In genomic region chr1:44042555-44042915, GRCm38 (mm10) we compare ENCODE assay signal across 9 mouse cellular contexts. TPM values are rescaled to one million over a fixed set of nuclear protein-coding genes. Genes with fewer than 3 reads are reported as not detected.
DNase-seq lines count a peak whose midpoint lies in the region; ATAC-seq lines count a peak whose summit lies in the region.
"Had no signal": no experiment of that assay in that cellular context is flagged by ENCODE, and none has a peak within 500 bp of the region (broad histone marks: within the 10 kb centered on the region; RNA-seq: fewer than 3 reads in every experiment).

No protein-coding gene starts in this region.

- no peaks in the 10 kb centered on the region for H3K36me3 ChIP-seq in kidney, embryonic 14.5 days (ENCODE audit: control insufficient read depth, insufficient read depth, low read length)
- H3K36me3 ChIP-seq in hindbrain, embryonic 16.5 days (ENCODE audit: control insufficient read depth, insufficient read depth, low read length) = no peaks in the 10 kb centered on the region
- H3K36me3 ChIP-seq in midbrain, embryonic 15.5 days (replicated peaks) = no peaks in the 10 kb centered on the region

- H3K4me3 ChIP-seq in kidney, embryonic 14.5 days (ENCODE audit: low read length) = peak overlapping the region; percentile 48
- H3K4me3 ChIP-seq in hindbrain, embryonic 16.5 days (ENCODE audit: low read length) = peak overlapping the region; percentile 45
- peak overlapping the region; percentile 50 for H3K4me3 ChIP-seq in midbrain, embryonic 15.5 days

- H3K4me1 ChIP-seq in kidney, embryonic 14.5 days (ENCODE audit: control insufficient read depth, insufficient read depth, low read length) = no peaks in the 10 kb centered on the region
- no peaks in the 10 kb centered on the region; the same call in 1 of the 2 replicates for H3K4me1 ChIP-seq in hindbrain, embryonic 16.5 days (ENCODE audit: control insufficient read depth, insufficient read depth, low read depth, low read length)
- H3K4me1 ChIP-seq in midbrain, embryonic 15.5 days = peaks cover 4% of the 10 kb centered on the region; the same call in 1 of the 2 replicates

- no peaks in the 10 kb centered on the region for H3K9me3 ChIP-seq in kidney, embryonic 14.5 days (ENCODE audit: control insufficient read depth, low read length)
- no peaks in the 10 kb centered on the region for H3K9me3 ChIP-seq in hindbrain, embryonic 16.5 days (ENCODE audit: control insufficient read depth, low read length)
- no peaks in the 10 kb centered on the region for H3K9me3 ChIP-seq in midbrain, embryonic 15.5 days

- H3K27me3 ChIP-seq in kidney, embryonic 14.5 days (ENCODE audit: control insufficient read depth, insufficient read depth, low read length) = no peaks in the 10 kb centered on the region
- no peaks in the 10 kb centered on the region for H3K27me3 ChIP-seq in hindbrain, embryonic 16.5 days (replicated peaks; ENCODE audit: control insufficient read depth, insufficient read depth, low read length)
- H3K27me3 ChIP-seq in midbrain, embryonic 15.5 days (replicated peaks) = no peaks in the 10 kb centered on the region

- H3K9ac ChIP-seq in kidney, embryonic 14.5 days (ENCODE audit: low read depth, low read length) = peak overlapping the region; percentile 60; the same call in 1 of the 2 replicates
- H3K9ac ChIP-seq in hindbrain, embryonic 16.5 days (ENCODE audit: low read depth, low read length) = peak overlapping the region; percentile 64
- peak overlapping the region; percentile 54 for H3K9ac ChIP-seq in midbrain, embryonic 15.5 days

- no peak for DNase-seq in kidney, adult 11 months
- DNase-seq in gastrocnemius, postnatal 14 days = no peak
- no peak for DNase-seq in frontal cortex, postnatal 36 days (ENCODE audit: low spot score in 2 of 2)

- 1% methylated on average over 6 of the region's 6 CpGs for WGBS in kidney, embryonic 14.5 days
- WGBS in hindbrain, embryonic 16.5 days = 3% methylated on average over 6 of the region's 6 CpGs
- 3% methylated on average over 6 of the region's 6 CpGs for WGBS in midbrain, embryonic 15.5 days

- intact Hi-C loops in gastrocnemius, postnatal 14 days (cut with DNase I; ENCODE audit: low total_unique reads) = no loop called here

- H3K4me2 ChIP-seq in kidney, embryonic 14.5 days (replicated peaks; ENCODE audit: low read depth, low read length) = peak overlapping the region; percentile 78
- peak overlapping the region; percentile 72 for H3K4me2 ChIP-seq in hindbrain, embryonic 16.5 days (ENCODE audit: low read length)
- peak overlapping the region; percentile 78 for H3K4me2 ChIP-seq in midbrain, embryonic 15.5 days

- peak; percentile 61 for ATAC-seq in kidney, embryonic 14.5 days (ENCODE audit: low FRiP score, low TSS enrichment)
- ATAC-seq in common myeloid progenitor, adult 5-6 weeks (replicated peaks; ENCODE audit: low read depth, poor library complexity, severe bottlenecking) = peak; percentile 40
- ATAC-seq in hindbrain, embryonic 16.5 days = peak; percentile 81; the same call in 1 of the 2 replicates
- peak; percentile 85 for ATAC-seq in midbrain, embryonic 15.5 days (replicated peaks)
- no peak; the same call in 1 of the 2 replicates for ATAC-seq in megakaryocyte-erythroid progenitor cell, adult 5-6 weeks (replicated peaks; ENCODE audit: low FRiP score, low TSS enrichment, poor library complexity, severe bottlenecking)

- H3K27ac ChIP-seq in kidney, embryonic 14.5 days (ENCODE audit: low read depth, low read length) = no peak overlapping the region
- H3K27ac ChIP-seq in hindbrain, embryonic 16.5 days (ENCODE audit: low read depth, low read length) = peak overlapping the region; percentile 18; the same call in 1 of the 2 replicates
- peak overlapping the region; percentile 53; the same call in 1 of the 2 replicates for H3K27ac ChIP-seq in midbrain, embryonic 15.5 days

RNA-seq across cellular contexts. Expression of gene Gm8251, which starts 19.2 kb away (rescaled TPM):
- polyA plus RNA-seq in kidney, embryonic 14.5 days (2014; fragmentation: Nextera tagmentation; extraction: Ambion mirVana) = 0.09 and 0.14 TPM in 2 replicates
- 0.82 and 1.1 TPM in 2 replicates for total RNA-seq in common myeloid progenitor, adult 5-6 weeks (2017)
- polyA plus RNA-seq in hindbrain, embryonic 16.5 days (2015; fragmentation: Nextera tagmentation; extraction: Ambion mirVana) = 0.04 TPM in 1 of 2 replicates, not detected in the other
- 0.04 and 0.12 TPM in 2 replicates for polyA plus RNA-seq in midbrain, embryonic 15.5 days (2015; fragmentation: Nextera tagmentation; extraction: Ambion mirVana)
- total RNA-seq in megakaryocyte-erythroid progenitor cell, adult 5-6 weeks (2014; fragmentation: Nextera tagmentation) = 0.72 and 0.82 TPM in 2 replicates
- total RNA-seq in megakaryocyte-erythroid progenitor cell, adult 5-6 weeks (2017) = 0.19 and 0.46 TPM in 2 replicates
- total RNA-seq in gastrocnemius, postnatal 14 days (2021) = not detected
- polyA plus RNA-seq: gonadal fat pad, adult 2 months had no signal

RNA-seq across cellular contexts. Expression of gene Mettl21c, which starts 22.7 kb away (rescaled TPM):
- 0.41 and 0.43 TPM in 2 replicates for polyA plus RNA-seq in kidney, embryonic 14.5 days (2014; fragmentation: Nextera tagmentation; extraction: Ambion mirVana)
- total RNA-seq in common myeloid progenitor, adult 5-6 weeks (2017) = 0.32 TPM in 1 of 2 replicates, not detected in the other
- 1.2 and 1.8 TPM in 2 replicates for polyA plus RNA-seq in hindbrain, embryonic 16.5 days (2015; fragmentation: Nextera tagmentation; extraction: Ambion mirVana)
- polyA plus RNA-seq in midbrain, embryonic 15.5 days (2015; fragmentation: Nextera tagmentation; extraction: Ambion mirVana) = 1.9 and 2.4 TPM in 2 replicates
- total RNA-seq in megakaryocyte-erythroid progenitor cell, adult 5-6 weeks (2014; fragmentation: Nextera tagmentation) = not detected in 2 replicates
- 0.66 TPM in 1 of 2 replicates, not detected in the other for total RNA-seq in megakaryocyte-erythroid progenitor cell, adult 5-6 weeks (2017)
- total RNA-seq in gastrocnemius, postnatal 14 days (2021) = 10 to 100 TPM; 53.9 to 62.2 TPM

RNA-seq across cellular contexts. Expression of gene Tex30, which starts 59.7 kb away (rescaled TPM):
- polyA plus RNA-seq in kidney, embryonic 14.5 days (2014; fragmentation: Nextera tagmentation; extraction: Ambion mirVana) = 104 and 122 TPM in 2 replicates
- total RNA-seq in common myeloid progenitor, adult 5-6 weeks (2017) = 86.0 and 92.4 TPM in 2 replicates
- polyA plus RNA-seq in hindbrain, embryonic 16.5 days (2015; fragmentation: Nextera tagmentation; extraction: Ambion mirVana) = 40.3 and 40.4 TPM in 2 replicates
- 37.3 and 40.5 TPM in 2 replicates for polyA plus RNA-seq in midbrain, embryonic 15.5 days (2015; fragmentation: Nextera tagmentation; extraction: Ambion mirVana)
- total RNA-seq in megakaryocyte-erythroid progenitor cell, adult 5-6 weeks (2014; fragmentation: Nextera tagmentation) = 76.5 and 92.0 TPM in 2 replicates
- total RNA-seq in megakaryocyte-erythroid progenitor cell, adult 5-6 weeks (2017) = 115 and 118 TPM in 2 replicates
- total RNA-seq in gastrocnemius, postnatal 14 days (2021) = 1 to 10 TPM; 4.5 to 6.2 TPM

Comparison
In these comparisons a context has a peak if more than half of its experiments do, and no peak if none do; other contexts are left out.
1. RNA of gene Mettl21c, which starts 22.7 kb away (total RNA-seq): 53.9 to 62.2 TPM in gastrocnemius, postnatal 14 days; 0.66 TPM in megakaryocyte-erythroid progenitor cell, adult 5-6 weeks and 0.32 TPM in common myeloid progenitor, adult 5-6 weeks; every median in the first group is over 10 times any median in the second.
2. RNA of gene Tex30, which starts 59.7 kb away (total RNA-seq): 76.5 to 118 TPM in megakaryocyte-erythroid progenitor cell, adult 5-6 weeks and 86.0 to 92.4 TPM in common myeloid progenitor, adult 5-6 weeks; 4.5 to 6.2 TPM in gastrocnemius, postnatal 14 days; every median in the first group is over 10 times any median in the second.
3. Peak in every context shown above with its lines, with median percentiles within 50 percentile points of each other: H3K4me2 ChIP-seq, H3K4me3 ChIP-seq and H3K9ac ChIP-seq.